Mouse (Mus musculus) thymus, postnatal 0 days (tissue): ENCODE measurements around the gene Diras2. TPM values are rescaled to one million over a fixed set of nuclear protein-coding genes. Genes with fewer than 3 reads are reported as not detected.

ENCODE experiments used
- DNase-seq: peaks from one replicate; pipeline ENCODE4 v3.0.0-alpha.2; 2015; ENCODE audit warnings: low spot score
- polyA plus RNA-seq: library from polyadenylated mRNA; unstranded; fragments of >200 nt; fragmentation: Nextera tagmentation; extraction: Ambion mirVana; gene quantifications from 2 replicates; pipeline ENCODE4 v1.2.1, GENCODE M21; 2015

Gene Diras2
- 3.4 and 3.6 TPM in 2 replicates for polyA plus RNA-seq

GRCm38 (mm10) chr13:52531121-52531520 is at the start of gene Diras2:
Diras2 (minus strand) TSS chr13:52531279.
- DNase-seq: no peak

- no peak for DNase-seq
These were observed 47.7 kb upstream of the Diras2 start for GRCm38 (mm10) chr13:52578776-52579175.

- no peak for DNase-seq
These were observed 46.9 kb upstream of the Diras2 start for GRCm38 (mm10) chr13:52577939-52578338.

- DNase-seq: no peak
These were observed 46.3 kb upstream of the Diras2 start for GRCm38 (mm10) chr13:52577326-52577920.

GRCm38 (mm10) chr13:52576841-52577240 is 45.8 kb upstream of the Diras2 start:
- DNase-seq: no peak

GRCm38 (mm10) chr13:52576021-52576614 is 45.0 kb upstream of the Diras2 start:
- no peak for DNase-seq

- no peak for DNase-seq
These were observed 44.4 kb upstream of the Diras2 start for GRCm38 (mm10) chr13:52575483-52575882.

GRCm38 (mm10) chr13:52574311-52574710 is 43.2 kb upstream of the Diras2 start:
- peak; percentile 23 for DNase-seq

GRCm38 (mm10) chr13:52572451-52573446 is 41.7 kb upstream of the Diras2 start:
- no peak for DNase-seq

GRCm38 (mm10) chr13:52571591-52572384 is 40.7 kb upstream of the Diras2 start:
- no peak for DNase-seq

- DNase-seq: no peak
These were observed 39.2 kb upstream of the Diras2 start for GRCm38 (mm10) chr13:52570276-52570675.

GRCm38 (mm10) chr13:52569194-52569769 is 38.2 kb upstream of the Diras2 start:
- DNase-seq: no peak

- peak; percentile 30 for DNase-seq
These were observed 35.7 kb upstream of the Diras2 start for GRCm38 (mm10) chr13:52566777-52567176.

- DNase-seq: peak; percentile 58
These were observed 35.2 kb upstream of the Diras2 start for GRCm38 (mm10) chr13:52566188-52566760.

GRCm38 (mm10) chr13:52565103-52565739 is 34.1 kb upstream of the Diras2 start:
- DNase-seq: peak; percentile 44

- DNase-seq: no peak
These were observed 31.1 kb upstream of the Diras2 start for GRCm38 (mm10) chr13:52562166-52562571.

- no peak for DNase-seq
These were observed 30.5 kb upstream of the Diras2 start for GRCm38 (mm10) chr13:52561367-52562165.

GRCm38 (mm10) chr13:52557421-52557820 is 26.3 kb upstream of the Diras2 start:
- no peak for DNase-seq

- DNase-seq: no peak
These were observed 23.6 kb upstream of the Diras2 start for GRCm38 (mm10) chr13:52554722-52555121.
